Mouse (Mus musculus) liver, embryonic 16.5 days (tissue): Measurements from ENCODE around the gene Tnfrsf26. TPM values are rescaled to one million over a fixed set of nuclear protein-coding genes. Genes with fewer than 3 reads are reported as not detected.
"Not testable (repeated sequence)": the region's sequence is repeated elsewhere in the genome, so short reads cannot be mapped to it uniquely, and the experiment has no call there.

Experiments used
- ATAC-seq: fragments of 200-750 bp; cut with Nextera tagmentation; 2 replicates; pipeline ENCODE4 v1.8.0; 2017; ENCODE audit warnings: low read depth, mild to moderate bottlenecking, moderate number of reproducible peaks, moderate library complexity
- H3K27ac ChIP-seq: fragments of 300-500 bp; sonication (generic); 2 replicates; pipeline ENCODE4 v1.5.1; 2014; ENCODE audit warnings: mild to moderate bottlenecking, low read length
- H3K27me3 ChIP-seq: fragments of 300-500 bp; sonication (generic); 2 replicates; pipeline ENCODE4 v1.6.1; 2014; ENCODE audit warnings: low read depth, low read length, mixed read lengths; ENCODE audit not compliant: control insufficient read depth, insufficient read depth
- H3K36me3 ChIP-seq: fragments of 300-500 bp; sonication (generic); 2 replicates; pipeline ENCODE4 v1.6.1; 2014; ENCODE audit warnings: mild to moderate bottlenecking; ENCODE audit not compliant: control insufficient read depth, insufficient read depth
- H3K4me1 ChIP-seq: fragments of 300-500 bp; sonication (generic); 2 replicates; pipeline ENCODE4 v1.6.1; 2014; ENCODE audit warnings: low read depth, low read length, mixed read lengths; ENCODE audit not compliant: control insufficient read depth
- H3K4me2 ChIP-seq: fragments of 300-500 bp; sonication (generic); 2 replicates; pipeline ENCODE4 v1.6.1; 2014; ENCODE audit warnings: low read depth, low read length, mixed read lengths
- H3K4me3 ChIP-seq: fragments of 300-500 bp; sonication (generic); 2 replicates; pipeline ENCODE4 v1.5.1; 2014; ENCODE audit warnings: low read depth, mild to moderate bottlenecking, low read length
- H3K9ac ChIP-seq: fragments of 300-500 bp; sonication (generic); 2 replicates; pipeline ENCODE4 v1.6.1; 2014; ENCODE audit warnings: low read depth, low read length
- H3K9me3 ChIP-seq: fragments of 300-500 bp; sonication (generic); replicated peaks from 2 replicates; pipeline ENCODE4 v1.6.1; 2016; ENCODE audit warnings: low read length; ENCODE audit not compliant: control insufficient read depth
- WGBS: fragments of 180-500 bp; shearing (Covaris S2); extraction: QIAGEN DNeasy Blood & Tissue Kit; methylation state at CpG from one replicate; pipeline ENCODE4 v1.1.7; 2014; ENCODE audit not compliant: insufficient replicate concordance; 5-methylcytosine and 5-hydroxymethylcytosine counted together
- polyA plus RNA-seq: library from polyadenylated mRNA; unstranded; fragments of >200 nt; fragmentation: Nextera tagmentation; extraction: Ambion mirVana; gene quantifications from 2 replicates; pipeline ENCODE4 v1.2.1, GENCODE M21; 2015

The Tnfrsf26 gene
- polyA plus RNA-seq, result 1.3 and 1.4 TPM in 2 replicates

- no peak within 1 kb of the TSS for H3K4me3 ChIP-seq
- H3K36me3 ChIP-seq, result no peaks in the 10 kb centered on the region
- whole genome bisulfite sequencing, result 58% methylated on average over 1 of the region's 1 CpGs
- H3K9me3 ChIP-seq, result no peaks in the 10 kb centered on the region
- peak within 1 kb of the TSS; percentile 78 for H3K27ac ChIP-seq
- ATAC-seq, result no peak
- peak within 1 kb of the TSS; percentile 37 for H3K4me2 ChIP-seq
- H3K9ac ChIP-seq, result no peak within 1 kb of the TSS
- no peaks in the 10 kb centered on the region; the same call in 1 of the 2 replicates for H3K4me1 ChIP-seq
- H3K27me3 ChIP-seq, result no peaks in the 10 kb centered on the region
These were observed at the start of gene Tnfrsf26 for GRCm38 (mm10) chr7:143628540-143628939. TSS of gene Tnfrsf26 (minus strand) at chr7:143628722.

- no peaks in the 10 kb centered on the region for H3K9me3 ChIP-seq
- H3K27ac ChIP-seq, result no peak overlapping the region
- no peaks in the 10 kb centered on the region for H3K36me3 ChIP-seq
- H3K27me3 ChIP-seq, result no peaks in the 10 kb centered on the region
- H3K9ac ChIP-seq, result no peak overlapping the region
- no peak for ATAC-seq
- no peak overlapping the region for H3K4me2 ChIP-seq
- H3K4me3 ChIP-seq, result no peak overlapping the region
- H3K4me1 ChIP-seq, result no peaks in the 10 kb centered on the region; the same call in 1 of the 2 replicates
These were observed 38.1 kb upstream of the Tnfrsf26 start for GRCm38 (mm10) chr7:143666427-143667311.

- Histone ChIP-seq H3K4me1 (no peaks in the 10 kb centered on the region; the same call in 1 of the 2 replicates), H3K27ac (no peak overlapping the region), H3K4me2 (no peak overlapping the region), H3K36me3 (no peaks in the 10 kb centered on the region), H3K4me3 (no peak overlapping the region), H3K27me3 (no peaks in the 10 kb centered on the region), H3K9me3 (no peaks in the 10 kb centered on the region), H3K9ac (no peak overlapping the region)
- no peak for ATAC-seq
- 50% methylated on average over 2 of the region's 2 CpGs for WGBS
These were observed 34.9 kb upstream of the Tnfrsf26 start for GRCm38 (mm10) chr7:143663470-143663869.

GRCm38 (mm10) chr7:143660797-143661196 is 32.3 kb upstream of the Tnfrsf26 start:
- H3K36me3 ChIP-seq, result no peaks in the 10 kb centered on the region
- no peak overlapping the region for H3K27ac ChIP-seq
- no peak overlapping the region for H3K4me2 ChIP-seq
- H3K9me3 ChIP-seq, result no peaks in the 10 kb centered on the region
- no peaks in the 10 kb centered on the region for H3K27me3 ChIP-seq
- H3K4me1 ChIP-seq, result no peaks in the 10 kb centered on the region
- ATAC-seq, result no peak
- H3K4me3 ChIP-seq, result no peak overlapping the region
- no peak overlapping the region for H3K9ac ChIP-seq

GRCm38 (mm10) chr7:143649769-143650346 is 21.3 kb upstream of the Tnfrsf26 start:
- not testable (repeated sequence) for H3K27me3 ChIP-seq, H3K36me3 ChIP-seq, ATAC-seq, H3K27ac ChIP-seq, H3K9me3 ChIP-seq, H3K4me3 ChIP-seq, H3K9ac ChIP-seq, H3K4me1 ChIP-seq, H3K4me2 ChIP-seq
- 46% methylated on average over 10 of the region's 10 CpGs for WGBS

- ATAC-seq, result peak; percentile 78
These were observed 20.7 kb upstream of the Tnfrsf26 start, which contains the start of gene Tnfrsf22 for GRCm38 (mm10) chr7:143649034-143649768. TSS of gene Tnfrsf22 (minus strand) at chr7:143649661.

GRCm38 (mm10) chr7:143643949-143644348 is 15.4 kb upstream of the Tnfrsf26 start:
- H3K9me3 ChIP-seq, H3K27me3 ChIP-seq, ATAC-seq, H3K4me2 ChIP-seq, H3K4me1 ChIP-seq, H3K9ac ChIP-seq, H3K36me3 ChIP-seq, H3K27ac ChIP-seq, H3K4me3 ChIP-seq: not testable (repeated sequence)
- WGBS, result 40% methylated on average over 2 of the region's 2 CpGs

More at GRCm38 (mm10) chr7:143649034-143649768, 20.7 kb upstream of the Tnfrsf26 start, which contains the start of gene Tnfrsf22:
- no peaks in the 10 kb centered on the region for H3K27me3 ChIP-seq
- H3K9me3 ChIP-seq, result no peaks in the 10 kb centered on the region
- WGBS, result 3% methylated on average over 39 of the region's 39 CpGs
- peak within 1 kb of the TSS; percentile 82 for H3K4me2 ChIP-seq
- peak within 1 kb of the TSS; percentile 55 for H3K4me3 ChIP-seq
- H3K4me1 ChIP-seq, result no peaks in the 10 kb centered on the region
- no peak within 1 kb of the TSS for H3K27ac ChIP-seq
- H3K9ac ChIP-seq, result no peak within 1 kb of the TSS
- no peaks in the 10 kb centered on the region for H3K36me3 ChIP-seq

- no peaks in the 10 kb centered on the region for H3K36me3 ChIP-seq
- no peak overlapping the region for H3K4me3 ChIP-seq
- no peak overlapping the region for H3K4me2 ChIP-seq
- ATAC-seq, result no peak
- H3K4me1 ChIP-seq, result no peaks in the 10 kb centered on the region
- H3K9me3 ChIP-seq, result no peaks in the 10 kb centered on the region
- WGBS, result 92% methylated on average over 1 of the region's 1 CpGs
- H3K9ac ChIP-seq, result no peak overlapping the region
- H3K27me3 ChIP-seq, result no peaks in the 10 kb centered on the region
- no peak overlapping the region for H3K27ac ChIP-seq
These were observed 8.2 kb upstream of the Tnfrsf26 start for GRCm38 (mm10) chr7:143636674-143637073.
